Mouse (Mus musculus) limb, embryonic 14.5 days (tissue): ENCODE data around the gene Card11. TPM values are rescaled to one million over a fixed set of nuclear protein-coding genes. Genes with fewer than 3 reads are reported as not detected.

Source experiments
- ATAC-seq: fragments of 200-750 bp; cut with Nextera tagmentation; 2 replicates; pipeline ENCODE4 v1.8.0; 2017; ENCODE audit warnings: low read depth, moderate number of reproducible peaks, moderate TSS enrichment; ENCODE audit not compliant: low FRiP score
- DNase-seq: peaks from one replicate; pipeline ENCODE4 v3.0.0-alpha.2; 2015; ENCODE audit warnings: low spot score
- H3K27ac ChIP-seq: fragments of 300-500 bp; sonication (generic); replicated peaks from 2 replicates; pipeline ENCODE4 v1.5.1; 2014; ENCODE audit warnings: low read depth, mild to moderate bottlenecking, low read length, moderate library complexity, mixed read lengths
- H3K27me3 ChIP-seq: fragments of 300-500 bp; sonication (generic); 2 replicates; pipeline ENCODE4 v1.6.1; 2014; ENCODE audit warnings: low read length, mixed read lengths; ENCODE audit not compliant: control insufficient read depth, insufficient read depth
- H3K36me3 ChIP-seq: fragments of 300-500 bp; sonication (generic); 2 replicates; pipeline ENCODE4 v1.6.1; 2014; ENCODE audit warnings: mild to moderate bottlenecking, low read length, moderate library complexity, mixed read lengths; ENCODE audit not compliant: control insufficient read depth, insufficient read depth
- H3K4me1 ChIP-seq: fragments of 300-500 bp; sonication (generic); 2 replicates; pipeline ENCODE4 v1.6.1; 2014; ENCODE audit warnings: antibody characterized with exemption, low read length, mixed read lengths; ENCODE audit not compliant: control insufficient read depth, insufficient read depth
- H3K4me2 ChIP-seq: fragments of 300-500 bp; sonication (generic); replicated peaks from 2 replicates; pipeline ENCODE4 v1.6.1; 2014; ENCODE audit warnings: low read depth, mild to moderate bottlenecking, low read length, moderate library complexity; ENCODE audit not compliant: severe bottlenecking
- H3K4me3 ChIP-seq: fragments of 300-500 bp; sonication (generic); replicated peaks from 2 replicates; pipeline ENCODE4 v1.5.1; 2014; ENCODE audit warnings: low read length
- H3K9ac ChIP-seq: fragments of 300-500 bp; sonication (generic); 2 replicates; pipeline ENCODE4 v1.6.1; 2014; ENCODE audit warnings: mild to moderate bottlenecking, low read depth, low read length, moderate library complexity; ENCODE audit not compliant: severe bottlenecking
- H3K9me3 ChIP-seq: fragments of 300-500 bp; sonication (generic); 2 replicates; pipeline ENCODE4 v1.6.1; 2016; ENCODE audit warnings: low read length; ENCODE audit not compliant: control insufficient read depth
- POLR2A ChIP-seq: fragments of 200-500 bp; IDR thresholded peaks from 2 replicates; pipeline ENCODE4 v1.8.0; 2012; ENCODE audit warnings: inconsistent platforms, mild to moderate bottlenecking, moderate library complexity, borderline replicate concordance; ENCODE audit not compliant: insufficient read depth, insufficient read length; ENCODE audit errors: extremely low read depth
- WGBS: fragments of 180-500 bp; shearing (Covaris S2); extraction: QIAGEN DNeasy Blood & Tissue Kit; methylation state at CpG from one replicate; pipeline ENCODE4 v1.1.7; 2014; 5-methylcytosine and 5-hydroxymethylcytosine counted together
- polyA plus RNA-seq, 2 experiments: library from polyadenylated mRNA; depleted of rRNA in 1 of 2; stranded (reverse) in 1 of 2; unstranded in 1 of 2; fragments of >200 nt; fragmentation: Nextera tagmentation in 1 of 2; extraction: Ambion mirVana in 1 of 2; gene quantifications; 2 replicates each; pipeline versions ENCODE4 v1.2.1 to v1.2.3; 2012 to 2014

Card11 gene
- polyA plus RNA-seq, 2 experiments: 0.53 to 0.66 TPM

GRCm38 (mm10) chr5:140985311-140986050, 14.9 kb downstream of the Card11 start:
- WGBS: 94% methylated on average over 9 of the region's 9 CpGs
- Histone ChIP-seq H3K36me3 (no peaks in the 10 kb centered on the region), H3K4me2 (no peak overlapping the region), H3K27ac (no peak overlapping the region), H3K27me3 (no peaks in the 10 kb centered on the region), H3K9ac (no peak overlapping the region), H3K9me3 (no peaks in the 10 kb centered on the region), H3K4me1 (peaks cover 5% of the 10 kb centered on the region; the same call in 1 of the 2 replicates), H3K4me3 (no peak overlapping the region)
- DNase-seq (no peak), ATAC-seq (no peak)
- no peak for TF ChIP-seq POLR2A

GRCm38 (mm10) chr5:140981370-140981805, 19.0 kb downstream of the Card11 start:
- 16% methylated on average over 6 of the region's 6 CpGs for WGBS
- DNase-seq: no peak
- no peak for TF ChIP-seq POLR2A

GRCm38 (mm10) chr5:140980783-140981182, 19.6 kb downstream of the Card11 start:
- DNase-seq: no peak
- H3K4me3 ChIP-seq: no peak overlapping the region
- ATAC-seq: no peak
- TF ChIP-seq POLR2A: no peak
- peaks cover 5% of the 10 kb centered on the region; the same call in 1 of the 2 replicates for H3K4me1 ChIP-seq
- H3K4me2 ChIP-seq: no peak overlapping the region
- H3K36me3 ChIP-seq: no peaks in the 10 kb centered on the region
- WGBS: 71% methylated on average over 5 of the region's 5 CpGs
- H3K27me3 ChIP-seq: no peaks in the 10 kb centered on the region
- peaks cover 9% of the 10 kb centered on the region; the same call in 1 of the 2 replicates for H3K9me3 ChIP-seq
- no peak overlapping the region for H3K9ac ChIP-seq
- H3K27ac ChIP-seq: no peak overlapping the region

More at GRCm38 (mm10) chr5:140981370-140981805, 19.0 kb downstream of the Card11 start:
- peaks cover 9% of the 10 kb centered on the region; the same call in 1 of the 2 replicates for H3K9me3 ChIP-seq
- ATAC-seq: no peak
- no peaks in the 10 kb centered on the region for H3K36me3 ChIP-seq
- H3K4me3 ChIP-seq: no peak overlapping the region
- no peaks in the 10 kb centered on the region for H3K27me3 ChIP-seq
- no peak overlapping the region for H3K9ac ChIP-seq
- peaks cover 5% of the 10 kb centered on the region; the same call in 1 of the 2 replicates for H3K4me1 ChIP-seq
- no peak overlapping the region for H3K4me2 ChIP-seq
- no peak overlapping the region for H3K27ac ChIP-seq

GRCm38 (mm10) chr5:140980051-140980450, 20.3 kb downstream of the Card11 start:
- DNase-seq: no peak
- no peak for ATAC-seq
- no peak overlapping the region for H3K4me2 ChIP-seq

GRCm38 (mm10) chr5:140962945-140963344, 37.4 kb downstream of the Card11 start:
- H3K4me1 ChIP-seq: peaks cover 3% of the 10 kb centered on the region; the same call in 1 of the 2 replicates
- WGBS: 35% methylated on average over 9 of the region's 9 CpGs

More at GRCm38 (mm10) chr5:140980051-140980450, 20.3 kb downstream of the Card11 start:
- Histone ChIP-seq H3K9ac (no peak overlapping the region), H3K27me3 (no peaks in the 10 kb centered on the region), H3K4me1 (peaks cover 5% of the 10 kb centered on the region; the same call in 1 of the 2 replicates), H3K4me3 (no peak overlapping the region), H3K27ac (no peak overlapping the region), H3K9me3 (peaks cover 9% of the 10 kb centered on the region; the same call in 1 of the 2 replicates), H3K36me3 (no peaks in the 10 kb centered on the region)
- 90% methylated on average over 2 of the region's 2 CpGs for WGBS
- no peak for TF ChIP-seq POLR2A

More at GRCm38 (mm10) chr5:140962945-140963344, 37.4 kb downstream of the Card11 start:
- Histone ChIP-seq H3K4me2 (no peak overlapping the region), H3K27ac (no peak overlapping the region), H3K27me3 (no peaks in the 10 kb centered on the region), H3K36me3 (no peaks in the 10 kb centered on the region), H3K4me3 (no peak overlapping the region), H3K9ac (no peak overlapping the region), H3K9me3 (no peaks in the 10 kb centered on the region)
- DNase-seq (no peak), ATAC-seq (no peak)
- no peak for TF ChIP-seq POLR2A
